Comparison of ENCODE assay signal across 14 mouse cellular contexts in the genomic region with DNA sequence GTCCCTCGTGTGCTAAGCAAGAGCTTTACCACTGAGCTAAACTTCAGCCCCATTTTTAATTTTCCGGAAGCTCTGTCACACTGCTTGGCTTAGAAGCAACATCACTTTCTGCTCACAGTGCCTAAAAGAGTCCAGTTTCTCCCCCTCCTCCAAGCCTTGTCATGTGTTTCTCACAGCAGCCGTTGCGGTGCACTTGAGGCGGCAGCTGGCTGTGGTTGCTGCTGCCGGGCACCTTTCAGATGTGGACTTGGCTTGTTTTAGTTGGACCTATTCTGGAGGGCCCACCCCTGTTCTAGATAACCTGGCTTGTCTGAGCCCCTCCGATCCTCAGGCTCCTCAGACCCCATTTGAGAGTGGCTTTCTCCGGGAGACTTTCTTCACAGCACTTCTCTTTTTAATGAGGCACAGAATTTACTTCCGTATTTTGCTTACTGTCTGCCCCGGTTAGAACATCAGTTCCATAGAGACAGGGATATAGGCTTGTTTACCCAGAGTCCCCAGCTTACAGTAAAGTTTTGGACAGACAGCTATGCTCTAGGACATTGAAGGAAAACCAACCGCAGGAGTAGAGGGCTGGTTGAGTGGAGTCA. TPM values are rescaled to one million over a fixed set of nuclear protein-coding genes. Genes with fewer than 3 reads are reported as not detected.
DNase-seq lines count a peak whose midpoint lies in the region; ATAC-seq and TF ChIP-seq lines count a peak whose summit lies in the region.
"Had no signal": no experiment of that assay in that cellular context is flagged by ENCODE, and none has a peak within 500 bp of the region (broad histone marks: within the 10 kb centered on the region; RNA-seq: fewer than 3 reads in every experiment).

No protein-coding gene starts in this region.

- peak; percentile 6 to 15 for DNase-seq in heart, adult 9 months (ENCODE audit: low spot score in 2 of 2)
- peak; percentile 7 for DNase-seq in thymus, adult 2 months
- DNase-seq in thymus, adult 18-20 months: no peak
- DNase-seq in natural killer cell, adult 2 months (ENCODE audit: low spot score in 2 of 2): peak; percentile 35 to 36
- no peak for DNase-seq in ovary, adult 18-20 months (ENCODE audit: low spot score)
- DNase-seq in adrenal gland, postnatal 25 days: no peak
- no peak for DNase-seq in cerebellum, postnatal 4 days (ENCODE audit: low spot score in 2 of 2)
- DNase-seq: adrenal gland, adult 8-10 months; cerebellum, adult 18-20 months; lung, embryonic 14.5 days had no signal

- no peak overlapping the region for H3K27ac ChIP-seq in heart, embryonic 12.5 days (ENCODE audit: poor library complexity, severe bottlenecking)
- no peak overlapping the region for H3K27ac ChIP-seq in thymus, adult 2 months (ENCODE audit: control insufficient read depth, insufficient read depth, low read length)
- H3K27ac ChIP-seq: heart, embryonic 15.5 days; midbrain, embryonic 12.5 days had no signal

- 74% methylated on average over 11 of the region's 11 CpGs for WGBS in heart, embryonic 12.5 days
- WGBS in thymus, adult 2 months: 18% methylated on average over 11 of the region's 11 CpGs

- no peak for TF ChIP-seq CTCF in thymus, adult 2 months (IDR thresholded peaks at IDR 0.05; ENCODE audit: borderline replicate concordance, control insufficient read depth, extremely low read depth, insufficient read depth, low read length, poor library complexity)

- H3K36me3 ChIP-seq in heart, embryonic 12.5 days: no peaks in the 10 kb centered on the region
- H3K36me3 ChIP-seq in thymus, adult 2 months (ENCODE audit: control insufficient read depth, insufficient read depth, low read length): no peaks in the 10 kb centered on the region
- H3K36me3 ChIP-seq: heart, embryonic 15.5 days; midbrain, embryonic 12.5 days had no signal

- 0 out of 2 replicates have a peak, but pooled peaks cover 3% of the 10 kb centered on the region for H3K9me3 ChIP-seq in heart, embryonic 12.5 days (replicated peaks)
- H3K9me3 ChIP-seq: heart, embryonic 15.5 days; midbrain, embryonic 12.5 days had no signal

- ATAC-seq in heart, embryonic 12.5 days (ENCODE audit: insufficient number of reproducible peaks, low FRiP score): no peak
- ATAC-seq: intestine, postnatal 0 days had no signal

- no peak overlapping the region for H3K4me3 ChIP-seq in heart, embryonic 12.5 days
- H3K4me3 ChIP-seq in thymus, adult 2 months (ENCODE audit: control insufficient read depth, insufficient read depth, low read length): peak overlapping the region; percentile 24
- H3K4me3 ChIP-seq: heart, embryonic 15.5 days; midbrain, embryonic 12.5 days had no signal

- no peak overlapping the region for H3K9ac ChIP-seq in heart, embryonic 12.5 days
- H3K9ac ChIP-seq: heart, embryonic 15.5 days; lung, embryonic 14.5 days; midbrain, embryonic 12.5 days had no signal

- TF ChIP-seq POLR2A in thymus, adult 2 months (IDR thresholded peaks at IDR 0.05; ENCODE audit: control insufficient read depth, extremely low read depth, insufficient read depth, low read length, poor library complexity): no peak

- peaks cover 11% of the 10 kb centered on the region; the same call in 1 of the 2 replicates for H3K27me3 ChIP-seq in heart, embryonic 12.5 days (replicated peaks)
- H3K27me3 ChIP-seq in thymus, adult 2 months (ENCODE audit: control insufficient read depth, insufficient read depth, low read length): no peaks in the 10 kb centered on the region

- no peaks in the 10 kb centered on the region for H3K4me1 ChIP-seq in heart, embryonic 12.5 days (replicated peaks)
- peaks cover 4% of the 10 kb centered on the region; the same call in 1 of the 2 replicates for H3K4me1 ChIP-seq in thymus, adult 2 months (replicated peaks; ENCODE audit: control insufficient read depth, insufficient read depth, low read length)
- H3K4me1 ChIP-seq: heart, embryonic 15.5 days had no signal

- H3K4me2 ChIP-seq in heart, embryonic 12.5 days: no peak overlapping the region
- H3K4me2 ChIP-seq: heart, embryonic 15.5 days; lung, embryonic 14.5 days; midbrain, embryonic 12.5 days had no signal

RNA-seq across cellular contexts. Expression of a gene that starts 20.8 kb away (rescaled TPM):
- polyA plus RNA-seq in heart, embryonic 12.5 days (2016; fragmentation: Nextera tagmentation; extraction: Ambion mirVana): 0.86 and 1.6 TPM in 2 replicates
- 0.27 and 0.45 TPM in 2 replicates for polyA plus RNA-seq in thymus, adult 2 months (2012; rRNA removed)
- 0.67 TPM in 1 of 2 replicates, not detected in the other for total RNA-seq in adrenal gland, postnatal 25 days (2021)

RNA-seq across cellular contexts. Expression of a gene that starts 25.6 kb away (rescaled TPM):
- 11.8 and 11.9 TPM in 2 replicates for polyA plus RNA-seq in heart, embryonic 12.5 days (2016; fragmentation: Nextera tagmentation; extraction: Ambion mirVana)
- polyA plus RNA-seq in thymus, adult 2 months (2012; rRNA removed): 12.7 and 13.0 TPM in 2 replicates
- 15.9 and 17.1 TPM in 2 replicates for total RNA-seq in adrenal gland, postnatal 25 days (2021)

Comparison
In these comparisons a context has a peak if more than half of its experiments do, and no peak if none do; other contexts are left out.
1. DNase-seq: peak in heart, adult 9 months (2 of 2), thymus, adult 2 months (single experiment) and natural killer cell, adult 2 months (2 of 2); none in thymus, adult 18-20 months (0 of 2), ovary, adult 18-20 months (single experiment), adrenal gland, postnatal 25 days (single experiment) and cerebellum, postnatal 4 days (0 of 2).